Mouse (Mus musculus) intestine, embryonic 16.5 days (tissue): ENCODE measurements around the gene Igf2bp1. TPM values are rescaled to one million over a fixed set of nuclear protein-coding genes. Genes with fewer than 3 reads are reported as not detected.

ENCODE experiments used
- ATAC-seq: fragments of 200-750 bp; cut with Nextera tagmentation; 2 replicates; pipeline ENCODE4 v1.8.0; 2017; ENCODE audit warnings: moderate TSS enrichment, moderate library complexity
- H3K27ac ChIP-seq: fragments of 300-500 bp; sonication (generic); 2 replicates; pipeline ENCODE4 v1.5.1; 2014; ENCODE audit warnings: mild to moderate bottlenecking, low read length
- H3K27me3 ChIP-seq: fragments of 300-500 bp; sonication (generic); replicated peaks from 2 replicates; pipeline ENCODE4 v1.6.1; 2014; ENCODE audit warnings: low read length, control low read depth, mixed read lengths; ENCODE audit not compliant: control insufficient read depth, insufficient read depth
- H3K36me3 ChIP-seq: fragments of 300-500 bp; sonication (generic); 2 replicates; pipeline ENCODE4 v1.6.1; 2014; ENCODE audit warnings: low read length, control low read depth; ENCODE audit not compliant: control insufficient read depth, insufficient read depth
- H3K4me1 ChIP-seq: fragments of 300-500 bp; sonication (generic); 2 replicates; pipeline ENCODE4 v1.6.1; 2014; ENCODE audit warnings: low read length, control low read depth, mixed read lengths; ENCODE audit not compliant: control insufficient read depth, insufficient read depth
- H3K4me2 ChIP-seq: fragments of 300-500 bp; sonication (generic); 2 replicates; pipeline ENCODE4 v1.6.1; 2014; ENCODE audit warnings: low read depth, low read length, control low read depth
- H3K4me3 ChIP-seq: fragments of 300-500 bp; sonication (generic); 2 replicates; pipeline ENCODE4 v1.5.1; 2014; ENCODE audit warnings: mild to moderate bottlenecking, low read length
- H3K9ac ChIP-seq: fragments of 300-500 bp; sonication (generic); 2 replicates; pipeline ENCODE4 v1.6.1; 2014; ENCODE audit warnings: low read depth, low read length
- H3K9me3 ChIP-seq: fragments of 300-500 bp; sonication (generic); 2 replicates; pipeline ENCODE4 v1.6.1; 2016; ENCODE audit warnings: low read length, control low read depth; ENCODE audit not compliant: control insufficient read depth
- WGBS: fragments of 180-500 bp; shearing (Covaris S2); extraction: QIAGEN DNeasy Blood & Tissue Kit; methylation state at CpG from one replicate; pipeline ENCODE4 v1.1.7; 2014; 5-methylcytosine and 5-hydroxymethylcytosine counted together
- polyA plus RNA-seq: library from polyadenylated mRNA; unstranded; fragments of >200 nt; fragmentation: Nextera tagmentation; extraction: Ambion mirVana; gene quantifications from 2 replicates; pipeline ENCODE4 v1.2.1, GENCODE M21; 2015

Gene Igf2bp1
- polyA plus RNA-seq, 1 experiment from 2014 or later = 41.0 TPM

DNA sequence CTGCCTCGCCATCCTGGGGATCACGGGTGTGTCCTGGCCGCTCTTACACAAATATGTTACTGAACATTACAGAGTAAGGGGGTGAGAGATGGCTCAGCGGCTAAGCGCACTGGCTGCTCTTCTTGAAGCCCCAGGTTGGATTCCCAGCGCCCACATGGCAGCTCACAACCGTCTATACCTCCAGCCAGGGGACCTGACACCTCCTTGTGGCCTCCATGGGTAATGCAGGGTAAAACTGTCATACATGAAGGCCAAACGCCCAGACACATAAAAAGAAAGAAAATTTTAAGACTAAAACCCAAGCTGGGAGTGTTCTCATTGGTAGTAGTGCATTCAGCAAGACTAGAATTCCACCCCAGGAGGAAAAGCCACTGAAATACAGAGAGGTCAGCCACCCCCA is 11.6 kb downstream of the Igf2bp1 start:
- Histone ChIP-seq H3K9ac (no peak overlapping the region), H3K27me3 (no peaks in the 10 kb centered on the region), H3K4me2 (no peak overlapping the region), H3K4me3 (no peak overlapping the region), H3K27ac (no peak overlapping the region), H3K4me1 (peaks cover 38% of the 10 kb centered on the region), H3K9me3 (0 out of 2 replicates have a peak, but pooled peaks cover 5% of the 10 kb centered on the region), H3K36me3 (0 out of 2 replicates have a peak, but pooled peaks cover 2% of the 10 kb centered on the region)
- WGBS = 95% methylated on average over 8 of the region's 8 CpGs
- no peak for ATAC-seq

DNA sequence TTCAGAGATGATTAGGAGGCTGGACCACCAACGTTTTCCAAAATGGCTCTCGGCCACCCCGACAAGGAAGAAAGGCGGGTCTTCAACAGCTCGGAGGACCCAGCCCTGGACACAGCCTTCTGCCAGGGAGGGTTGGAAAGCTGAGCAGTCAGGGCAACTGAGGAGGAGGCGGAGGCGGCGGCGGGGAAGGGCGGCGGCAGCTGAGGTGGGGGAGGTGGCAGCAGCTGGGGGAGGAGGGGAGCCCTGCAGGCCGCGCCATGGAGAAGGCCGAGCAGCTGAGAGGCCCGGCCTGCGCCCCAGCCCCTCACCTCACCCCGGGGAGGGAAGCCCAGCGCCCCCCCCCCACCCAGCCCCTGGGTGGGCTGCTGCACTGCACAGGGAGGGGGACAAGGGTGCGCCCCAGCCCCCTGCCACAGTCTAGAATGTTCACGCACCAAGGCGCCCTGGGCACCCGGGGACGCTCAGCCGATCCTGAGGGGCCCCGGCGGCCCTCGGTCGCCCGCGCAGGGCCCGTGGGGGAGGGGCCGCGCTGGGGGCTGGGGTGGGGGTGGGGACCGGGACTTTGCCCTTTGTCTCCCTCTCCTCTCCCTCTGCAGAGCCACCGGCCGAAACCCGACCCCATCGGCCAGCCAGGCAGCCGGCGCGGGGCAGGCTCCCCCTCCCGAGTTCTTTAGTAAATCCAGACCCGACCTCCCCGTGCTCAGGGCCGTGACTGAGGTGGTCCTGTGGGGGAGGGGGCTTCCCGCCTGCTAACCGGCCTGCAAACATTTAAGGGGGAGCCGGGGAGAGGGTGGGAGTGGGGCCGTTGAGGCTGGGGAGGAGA is 14.6 kb downstream of the Igf2bp1 start:
- ATAC-seq = peak; percentile 72
- H3K36me3 ChIP-seq = 0 out of 2 replicates have a peak, but pooled peaks cover 2% of the 10 kb centered on the region
- peak overlapping the region; percentile 80 for H3K9ac ChIP-seq
- peak overlapping the region; percentile 55 for H3K4me3 ChIP-seq
- 0 out of 2 replicates have a peak, but pooled peaks cover 5% of the 10 kb centered on the region for H3K9me3 ChIP-seq
- H3K4me2 ChIP-seq = peak overlapping the region; percentile 90
- H3K27me3 ChIP-seq = no peaks in the 10 kb centered on the region
- WGBS = 4% methylated on average over 31 of the region's 49 CpGs
- peaks cover 52% of the 10 kb centered on the region for H3K4me1 ChIP-seq
- peak overlapping the region; percentile 82 for H3K27ac ChIP-seq

DNA sequence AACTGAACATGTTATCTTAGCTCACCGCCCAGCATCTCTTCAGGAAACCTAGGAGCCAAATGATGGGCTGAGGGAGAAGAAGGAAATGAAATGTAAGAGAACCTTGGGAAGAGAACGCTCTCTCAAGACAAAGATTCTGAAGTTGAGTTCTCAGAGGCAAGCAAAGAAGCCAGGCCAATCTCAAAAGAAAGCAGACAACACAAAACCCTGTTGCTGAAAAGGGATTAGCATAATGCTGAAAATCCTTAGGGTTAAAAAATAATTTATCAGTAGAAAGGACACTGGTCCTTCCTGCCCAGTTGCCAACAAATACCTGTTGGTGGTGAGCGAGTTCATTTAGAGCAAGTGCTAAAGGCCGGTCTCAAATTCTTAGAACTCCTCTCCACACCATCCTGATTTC is 15.3 kb downstream of the Igf2bp1 start:
- 61% methylated on average over 4 of the region's 4 CpGs for WGBS
- no peak for ATAC-seq
- Histone ChIP-seq H3K4me3 (peak overlapping the region; percentile 55; the same call in 1 of the 2 replicates), H3K9me3 (0 out of 2 replicates have a peak, but pooled peaks cover 5% of the 10 kb centered on the region), H3K4me1 (peaks cover 52% of the 10 kb centered on the region), H3K36me3 (0 out of 2 replicates have a peak, but pooled peaks cover 2% of the 10 kb centered on the region), H3K27ac (peak overlapping the region; percentile 82), H3K27me3 (no peaks in the 10 kb centered on the region), H3K9ac (peak overlapping the region; percentile 80), H3K4me2 (peak overlapping the region; percentile 90)

DNA sequence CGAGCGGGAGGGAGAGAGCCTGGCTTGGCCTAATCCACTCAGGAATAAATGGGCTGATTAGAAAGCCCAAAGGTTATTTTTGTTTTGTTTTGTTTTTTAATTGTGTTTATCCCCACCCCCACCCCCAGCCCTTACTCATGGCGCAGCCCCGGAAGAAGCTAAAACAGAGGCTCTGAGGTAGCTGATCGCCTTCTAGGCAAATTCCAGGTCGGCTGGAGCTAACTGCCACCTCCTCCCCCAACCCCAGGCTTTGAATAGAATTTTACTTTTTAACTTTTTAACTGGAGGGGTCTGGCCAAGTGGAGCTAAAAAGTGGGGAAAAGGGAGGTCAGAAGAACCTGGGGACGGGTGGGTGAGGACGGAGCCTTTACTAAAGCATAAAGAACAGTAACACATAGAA is 15.9 kb downstream of the Igf2bp1 start:
- Histone ChIP-seq H3K9ac (no peak overlapping the region), H3K4me1 (peaks cover 52% of the 10 kb centered on the region)

DNA sequence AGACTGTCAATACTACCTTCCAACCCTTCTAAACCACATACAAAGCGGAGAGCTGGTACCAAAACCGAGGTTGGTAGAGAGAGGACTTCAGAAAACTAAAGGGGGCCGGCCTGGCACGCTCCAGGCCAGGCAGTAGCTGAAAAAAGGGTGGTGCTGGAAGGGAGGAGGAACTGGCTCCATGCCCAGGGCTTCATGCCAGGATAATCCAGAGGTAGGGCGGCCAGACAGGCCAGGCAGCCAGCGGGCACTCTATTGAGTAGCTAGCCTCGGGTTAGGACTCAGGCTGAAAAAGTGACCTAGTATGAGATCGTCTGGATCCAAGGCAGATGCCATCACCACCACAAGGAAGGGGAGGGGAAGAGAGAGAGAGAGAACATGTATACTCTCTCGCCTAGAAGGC is 17.2 kb downstream of the Igf2bp1 start:
- peak; percentile 14; the same call in 1 of the 2 replicates for ATAC-seq
- WGBS = 42% methylated on average over 9 of the region's 9 CpGs
- Histone ChIP-seq H3K27ac (peak overlapping the region; percentile 20), H3K4me2 (no peak overlapping the region), H3K27me3 (no peaks in the 10 kb centered on the region), H3K9ac (no peak overlapping the region), H3K4me1 (peaks cover 53% of the 10 kb centered on the region), H3K36me3 (no peaks in the 10 kb centered on the region), H3K9me3 (no peaks in the 10 kb centered on the region), H3K4me3 (no peak overlapping the region)

More for the DNA sequence above, 15.9 kb downstream of the Igf2bp1 start:
- Histone ChIP-seq H3K27me3 (no peaks in the 10 kb centered on the region), H3K4me3 (no peak overlapping the region), H3K27ac (no peak overlapping the region), H3K9me3 (0 out of 2 replicates have a peak, but pooled peaks cover 5% of the 10 kb centered on the region), H3K4me2 (no peak overlapping the region), H3K36me3 (0 out of 2 replicates have a peak, but pooled peaks cover 2% of the 10 kb centered on the region)
- WGBS = 54% methylated on average over 8 of the region's 8 CpGs
- no peak for ATAC-seq

DNA sequence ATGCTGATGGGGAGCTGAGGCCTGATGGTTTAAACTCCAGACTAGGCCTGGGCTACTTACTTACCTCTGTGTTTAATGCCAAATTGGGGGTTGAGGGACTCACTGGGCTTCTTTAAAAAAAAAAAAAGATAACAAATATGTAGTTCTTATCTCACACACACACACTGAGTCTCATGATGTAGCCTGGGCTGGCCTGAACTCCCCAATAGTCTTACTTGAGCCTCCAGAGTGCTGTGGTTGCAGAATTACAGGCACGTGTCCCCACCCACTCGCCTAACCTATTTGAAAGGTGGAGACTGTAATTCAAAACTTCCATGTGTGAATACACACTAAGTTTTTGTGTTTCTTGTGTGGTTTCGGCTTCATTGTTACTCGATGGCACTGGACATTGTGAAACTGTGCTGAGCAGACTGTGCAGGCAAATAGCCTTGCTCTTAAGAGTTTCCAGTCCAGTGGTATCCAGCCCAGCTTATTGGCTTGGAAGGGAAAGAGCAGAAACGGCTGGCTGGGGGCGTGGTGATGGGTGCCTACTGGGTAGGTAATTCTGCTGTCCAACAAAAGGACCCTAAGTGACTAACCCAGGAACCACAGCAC is 17.8 kb downstream of the Igf2bp1 start:
- no peaks in the 10 kb centered on the region for H3K9me3 ChIP-seq
- H3K27ac ChIP-seq = peak overlapping the region; percentile 20
- 67% methylated on average over 6 of the region's 6 CpGs for WGBS
- H3K4me1 ChIP-seq = peaks cover 54% of the 10 kb centered on the region
- H3K36me3 ChIP-seq = no peaks in the 10 kb centered on the region
- ATAC-seq = no peak
- H3K4me3 ChIP-seq = no peak overlapping the region
- H3K9ac ChIP-seq = no peak overlapping the region
- H3K27me3 ChIP-seq = no peaks in the 10 kb centered on the region
- H3K4me2 ChIP-seq = no peak overlapping the region

DNA sequence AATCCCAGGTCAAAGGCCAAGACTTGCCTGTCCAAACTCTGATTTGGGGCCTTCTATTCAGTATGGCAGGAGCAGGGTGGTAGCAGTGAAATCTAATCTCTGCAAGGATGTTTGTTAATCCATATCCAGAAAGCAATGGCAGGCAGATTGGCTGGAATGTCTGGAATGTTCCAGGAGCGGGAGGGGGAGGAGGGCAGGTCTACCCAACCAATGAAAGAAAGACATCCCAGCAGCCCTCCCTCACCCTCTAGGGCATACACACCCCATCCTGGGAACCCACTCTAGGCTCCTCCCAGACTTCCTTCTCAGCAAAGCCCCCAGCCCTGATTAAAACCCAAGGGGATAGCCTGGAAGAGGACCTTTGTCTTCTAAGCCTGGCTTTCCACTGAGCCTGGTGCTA is 23.3 kb downstream of the Igf2bp1 start:
- H3K9me3 ChIP-seq = no peaks in the 10 kb centered on the region
- H3K27ac ChIP-seq = peak overlapping the region; percentile 40
- H3K27me3 ChIP-seq = no peaks in the 10 kb centered on the region
- H3K9ac ChIP-seq = no peak overlapping the region
- no peak overlapping the region for H3K4me3 ChIP-seq
- no peak overlapping the region for H3K4me2 ChIP-seq
- ATAC-seq = peak; percentile 71
- peaks cover 24% of the 10 kb centered on the region for H3K4me1 ChIP-seq
- 35% methylated on average over 1 of the region's 1 CpGs for WGBS
- 0 out of 2 replicates have a peak, but pooled peaks cover 6% of the 10 kb centered on the region for H3K36me3 ChIP-seq

DNA sequence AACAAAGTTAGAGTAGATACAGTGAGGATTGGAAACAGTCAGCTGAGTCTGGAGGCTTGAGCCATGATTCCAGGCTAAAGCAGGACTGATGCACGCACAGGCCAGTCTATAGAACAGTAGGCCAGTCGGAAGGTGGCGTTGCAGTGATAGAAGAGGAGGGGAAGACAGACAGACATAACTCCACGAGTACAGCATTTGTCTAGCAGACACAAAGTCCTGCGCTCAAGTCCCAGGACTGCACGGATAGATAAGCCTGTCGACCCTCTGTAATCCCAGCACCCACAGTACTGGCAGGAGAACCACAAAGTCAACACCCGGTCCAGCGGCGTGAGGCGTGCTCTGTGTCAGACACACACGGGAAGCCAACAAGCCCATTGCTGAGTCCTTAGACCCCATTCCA is 23.9 kb downstream of the Igf2bp1 start:
- H3K9me3 ChIP-seq = no peaks in the 10 kb centered on the region
- H3K4me3 ChIP-seq = 0 out of 2 replicates have a peak overlapping the region, but pooled peaks have one; percentile 7
- ATAC-seq = no peak
- H3K27ac ChIP-seq = peak overlapping the region; percentile 40; the same call in 1 of the 2 replicates
- peaks cover 7% of the 10 kb centered on the region for H3K36me3 ChIP-seq
- no peaks in the 10 kb centered on the region for H3K27me3 ChIP-seq
- peaks cover 24% of the 10 kb centered on the region for H3K4me1 ChIP-seq
- H3K9ac ChIP-seq = no peak overlapping the region
- no peak overlapping the region for H3K4me2 ChIP-seq
- 73% methylated on average over 12 of the region's 12 CpGs for WGBS

DNA sequence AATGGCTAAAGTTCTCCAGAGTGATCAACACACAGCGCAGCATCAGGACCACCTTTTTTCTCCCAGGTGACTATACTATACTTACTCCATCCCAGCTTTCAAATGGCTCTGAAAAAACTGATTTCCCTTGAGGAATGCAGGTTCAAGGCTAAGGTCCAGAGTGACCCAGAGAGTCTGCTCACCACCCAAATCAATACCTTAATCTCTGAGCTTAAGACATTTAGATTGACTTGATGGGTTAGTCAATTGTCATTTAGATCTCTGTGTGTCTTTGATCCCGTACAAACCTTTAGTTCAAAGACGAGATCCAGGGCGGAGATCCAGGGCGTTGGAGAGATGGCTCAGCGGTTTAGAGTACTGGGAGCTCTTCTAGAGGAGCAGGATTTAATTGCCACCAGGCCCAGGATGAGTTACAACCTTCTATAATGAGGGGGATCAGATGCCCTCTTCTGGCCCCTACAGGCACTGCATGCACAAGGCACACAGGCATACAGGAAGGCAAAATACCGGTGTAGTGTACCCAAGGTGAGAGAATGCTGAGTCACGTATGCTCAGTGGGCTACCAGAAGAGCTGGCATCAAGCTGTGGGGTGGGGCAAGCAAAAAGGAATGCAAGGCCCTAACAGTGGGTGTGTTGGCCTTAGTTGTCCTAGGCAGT is 24.9 kb downstream of the Igf2bp1 start:
- WGBS = 62% methylated on average over 8 of the region's 8 CpGs
- Histone ChIP-seq H3K27me3 (no peaks in the 10 kb centered on the region), H3K4me1 (peaks cover 24% of the 10 kb centered on the region), H3K9me3 (no peaks in the 10 kb centered on the region), H3K4me2 (no peak overlapping the region), H3K36me3 (peaks cover 16% of the 10 kb centered on the region), H3K4me3 (no peak overlapping the region), H3K9ac (no peak overlapping the region), H3K27ac (no peak overlapping the region)
- no peak for ATAC-seq
